Mouse (Mus musculus) G1E (cell line): Measurements from ENCODE around the gene Unc119.
A peak's percentile ranks its signal among the peaks of the same experiment; 100 is the strongest.

ENCODE experiments used
- CTCF ChIP-seq: IDR thresholded peaks from 2 replicates; pipeline ENCODE4 v1.5.1; 2012; ENCODE audit warnings: low read depth, low read length, inconsistent platforms, mixed read lengths
- GATA2 ChIP-seq: IDR thresholded peaks from 2 replicates; pipeline ENCODE4 v1.6.1; 2012; ENCODE audit warnings: low read depth, low read length, inconsistent platforms, borderline replicate concordance
- POLR2AphosphoS5 ChIP-seq: IDR thresholded peaks from 2 replicates; pipeline ENCODE4 v1.6.1; 2012; ENCODE audit warnings: low read depth, low read length, inconsistent platforms; ENCODE audit not compliant: insufficient replicate concordance
- TAL1 ChIP-seq: conservative IDR thresholded peaks from 2 replicates; pipeline ENCODE4 v1.6.1; 2012; ENCODE audit warnings: low read depth, low read length, inconsistent platforms, mixed read lengths

DNA sequence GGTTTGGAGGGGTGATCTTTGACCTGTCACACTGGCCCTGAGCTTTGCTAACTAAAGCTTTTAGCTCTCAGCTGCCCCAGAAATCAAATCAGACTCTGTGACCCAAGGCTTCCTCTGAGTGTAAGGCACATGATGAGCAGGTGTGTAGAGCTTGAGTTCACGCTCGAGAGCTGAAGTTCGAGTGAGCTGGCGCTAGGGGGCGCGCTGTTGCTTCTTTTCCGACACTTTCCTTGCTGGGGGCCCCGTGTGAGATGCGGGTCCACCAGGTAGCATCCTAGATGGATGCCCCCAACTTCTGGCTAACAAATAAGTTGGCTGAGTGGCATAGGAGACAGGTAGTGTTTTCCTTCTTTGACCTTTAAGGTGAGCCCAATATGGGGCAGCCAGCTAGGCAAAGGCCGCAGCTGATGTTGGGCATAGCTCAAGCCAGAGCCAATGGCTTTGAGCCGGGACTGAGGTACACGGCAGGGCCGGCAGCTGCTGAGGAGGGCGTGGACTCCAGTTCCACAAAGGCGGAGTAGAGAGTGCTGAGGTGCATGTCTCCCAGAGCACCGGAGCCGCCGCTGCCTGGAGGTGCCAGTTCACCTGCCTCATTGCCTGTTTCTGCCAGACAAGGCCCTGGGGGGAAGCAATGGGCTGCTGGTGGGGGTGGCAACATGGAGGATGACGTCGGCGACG is 15.2 kb downstream of the Unc119 start:
- TF ChIP-seq CTCF (peak; percentile 63), GATA2 (no peak), TAL1 (no peak), POLR2AphosphoS5 (no peak)
